Mouse (Mus musculus) heart, adult 2 months (tissue): Measurements from ENCODE around the gene Pacrg. TPM values are rescaled to one million over a fixed set of nuclear protein-coding genes. Genes with fewer than 3 reads are reported as not detected.

ENCODE experiments used
- DNase-seq, 2 experiments: peaks; one replicate each; pipeline ENCODE4 v3.0.0; 2021
- H3K27ac ChIP-seq: fragments of 200-600 bp; 2 replicates; pipeline ENCODE4 v1.8.1; 2022
- H3K27me3 ChIP-seq: fragments of 200-500 bp; 2 replicates; pipeline ENCODE4 v1.6.1; 2012; ENCODE audit warnings: mild to moderate bottlenecking, low read length, inconsistent platforms, mixed read lengths; ENCODE audit not compliant: control insufficient read depth, insufficient read depth
- H3K36me3 ChIP-seq: fragments of 200-500 bp; 2 replicates; pipeline ENCODE4 v1.6.1; 2012; ENCODE audit warnings: low read length, inconsistent platforms; ENCODE audit not compliant: control insufficient read depth, insufficient read depth
- H3K4me1 ChIP-seq: fragments of 200-500 bp; 2 replicates; pipeline ENCODE4 v1.6.1; 2011; ENCODE audit warnings: low read length; ENCODE audit not compliant: control insufficient read depth, insufficient read depth
- H3K4me3 ChIP-seq: fragments of 200-600 bp; 2 replicates; pipeline ENCODE4 v1.8.1; 2022
- H3K79me2 ChIP-seq: fragments of 200-500 bp; replicated peaks from 2 replicates; pipeline ENCODE4 v1.6.1; 2012; ENCODE audit warnings: mild to moderate bottlenecking, inconsistent platforms, low read length, moderate library complexity, mixed read lengths; ENCODE audit not compliant: control insufficient read depth, insufficient read depth
- H3K9ac ChIP-seq: fragments of 200-500 bp; 2 replicates; pipeline ENCODE4 v1.6.1; 2012; ENCODE audit warnings: low read depth, mild to moderate bottlenecking, control low read depth, inconsistent platforms, low read length, mixed read lengths
- CTCF ChIP-seq: fragments of 200-600 bp; IDR thresholded peaks from 2 replicates; pipeline ENCODE4 v1.8.1; 2022; ENCODE audit warnings: antibody characterized with exemption, mild to moderate bottlenecking, moderate library complexity
- EP300 ChIP-seq: fragments of 200-500 bp; IDR thresholded peaks from 2 replicates; pipeline ENCODE4 v1.6.1; 2011; ENCODE audit warnings: low read depth, low read length, control low read depth; ENCODE audit not compliant: insufficient read depth
- POLR2A ChIP-seq: fragments of 200-500 bp; IDR thresholded peaks from 2 replicates; pipeline ENCODE4 v1.6.1; 2011; ENCODE audit warnings: mild to moderate bottlenecking, low read depth, low read length, control low read depth; ENCODE audit not compliant: insufficient read depth
- WGBS: fragments of 180-500 bp; shearing (Covaris S2); methylation state at CpG from one replicate; pipeline ENCODE4 v1.1.7; 2018; 5-methylcytosine and 5-hydroxymethylcytosine counted together
- intact Hi-C: fragments of 180-260 bp; cut with DNase I; formaldehyde crosslinking; loops from one replicate; pipeline ENCODE4 v1.15.1; 2025
- polyA plus RNA-seq: library from polyadenylated mRNA; depleted of rRNA; stranded (reverse); fragments of >200 nt; gene quantifications from 2 replicates; pipeline ENCODE4 v1.2.3, GENCODE M21; 2012
- total RNA-seq, 2 experiments: library from RNA; stranded (reverse); gene quantifications; 2 replicates each; pipeline ENCODE4 v1.2.3; 2021

The Pacrg gene
- total and polyA plus RNA-seq, 3 experiments: 0.45 to 1.0 (median 0.89) TPM

DNA sequence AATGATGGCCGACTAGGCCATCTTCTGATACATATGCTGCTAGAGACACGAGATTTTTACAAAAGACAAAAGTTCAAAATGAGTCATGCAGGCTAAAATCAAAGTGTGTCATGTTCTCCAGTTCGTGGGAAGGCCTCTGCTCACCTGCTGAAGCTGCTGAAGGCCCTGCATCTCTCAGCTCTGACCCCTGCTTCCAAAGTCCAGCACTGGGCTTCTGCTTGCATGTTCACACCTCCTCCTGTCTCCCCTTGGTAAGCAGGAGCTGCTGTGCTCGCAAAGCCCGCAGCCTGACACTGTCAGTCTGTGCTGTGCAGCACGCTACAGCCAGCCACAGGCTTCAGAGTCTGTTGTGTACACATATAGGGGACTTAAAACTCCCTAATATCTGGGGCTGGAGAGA is 225.4 kb downstream of the Pacrg start:
- 88% methylated on average over 6 of the region's 6 CpGs for WGBS
- no peak overlapping the region for H3K27ac ChIP-seq
- DNase-seq: no peak
- no peaks in the 10 kb centered on the region for H3K27me3 ChIP-seq
- no peak overlapping the region for H3K4me3 ChIP-seq
- H3K36me3 ChIP-seq: no peaks in the 10 kb centered on the region
- H3K4me1 ChIP-seq: no peaks in the 10 kb centered on the region
- H3K9ac ChIP-seq: no peak overlapping the region
- intact Hi-C loops: no loop called here
- H3K79me2 ChIP-seq: no peaks in the 10 kb centered on the region
- no peak for TF ChIP-seq EP300
- no peak for TF ChIP-seq CTCF
- TF ChIP-seq POLR2A: no peak

- 38% methylated on average over 3 of the region's 3 CpGs for WGBS
- no peaks in the 10 kb centered on the region for H3K79me2 ChIP-seq
- no peak for DNase-seq
- H3K27ac ChIP-seq: no peak overlapping the region
- intact Hi-C loops: no loop called here
- TF ChIP-seq CTCF: no peak
- no peak for TF ChIP-seq EP300
- no peak for TF ChIP-seq POLR2A
- no peaks in the 10 kb centered on the region for H3K4me1 ChIP-seq
- H3K27me3 ChIP-seq: no peaks in the 10 kb centered on the region
- H3K9ac ChIP-seq: no peak overlapping the region
- H3K4me3 ChIP-seq: no peak overlapping the region
- no peaks in the 10 kb centered on the region for H3K36me3 ChIP-seq
Observed at GRCm38 (mm10) chr17:10611626-10612025, 228.5 kb downstream of the Pacrg start.

GRCm38 (mm10) chr17:10608146-10608545 is 232.0 kb downstream of the Pacrg start:
- intact Hi-C loops: no loop called here
- WGBS: 72% methylated on average over 4 of the region's 4 CpGs
- H3K4me3 ChIP-seq: no peak overlapping the region
- no peaks in the 10 kb centered on the region for H3K4me1 ChIP-seq
- TF ChIP-seq POLR2A: no peak
- no peaks in the 10 kb centered on the region for H3K27me3 ChIP-seq
- no peaks in the 10 kb centered on the region for H3K36me3 ChIP-seq
- no peak overlapping the region for H3K27ac ChIP-seq
- H3K9ac ChIP-seq: no peak overlapping the region
- no peaks in the 10 kb centered on the region for H3K79me2 ChIP-seq
- DNase-seq: no peak

DNA sequence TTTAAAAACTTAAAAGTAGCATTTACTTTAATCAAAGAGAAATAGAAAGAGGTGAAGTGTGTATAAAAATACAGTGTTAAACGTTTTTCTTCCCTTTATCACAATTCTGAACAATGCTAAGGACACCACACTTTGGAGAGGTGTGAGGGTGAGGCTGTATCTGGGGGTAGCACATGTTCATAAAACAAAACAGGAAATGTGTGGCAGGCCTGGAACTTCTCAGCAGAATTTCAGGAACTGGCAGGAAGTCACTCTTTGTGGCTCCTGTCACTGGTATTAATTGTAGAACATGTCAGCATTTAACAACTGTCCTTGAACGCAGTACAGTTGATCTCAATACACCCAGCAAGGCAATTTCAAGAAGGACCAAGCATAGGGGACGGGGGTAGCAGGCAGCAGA is 234.0 kb downstream of the Pacrg start:
- no peak for DNase-seq
- no peak overlapping the region for H3K9ac ChIP-seq
- intact Hi-C loops: no loop called here
- TF ChIP-seq EP300: no peak
- TF ChIP-seq POLR2A: no peak
- H3K27me3 ChIP-seq: no peaks in the 10 kb centered on the region
- no peak overlapping the region for H3K27ac ChIP-seq
- WGBS: 50% methylated on average over 3 of the region's 3 CpGs
- no peaks in the 10 kb centered on the region for H3K4me1 ChIP-seq
- H3K36me3 ChIP-seq: no peaks in the 10 kb centered on the region
- no peaks in the 10 kb centered on the region for H3K79me2 ChIP-seq
- H3K4me3 ChIP-seq: no peak overlapping the region

GRCm38 (mm10) chr17:10597741-10598140 is 242.4 kb downstream of the Pacrg start:
- Histone ChIP-seq H3K4me1 (no peaks in the 10 kb centered on the region), H3K9ac (no peak overlapping the region), H3K4me3 (no peak overlapping the region), H3K36me3 (no peaks in the 10 kb centered on the region), H3K27ac (no peak overlapping the region), H3K27me3 (no peaks in the 10 kb centered on the region), H3K79me2 (no peaks in the 10 kb centered on the region)
- TF ChIP-seq CTCF: no peak
- TF ChIP-seq POLR2A: no peak
- no peak for TF ChIP-seq EP300
- 95% methylated on average over 4 of the region's 4 CpGs for WGBS
- intact Hi-C loops: no loop called here
- DNase-seq: no peak

DNA sequence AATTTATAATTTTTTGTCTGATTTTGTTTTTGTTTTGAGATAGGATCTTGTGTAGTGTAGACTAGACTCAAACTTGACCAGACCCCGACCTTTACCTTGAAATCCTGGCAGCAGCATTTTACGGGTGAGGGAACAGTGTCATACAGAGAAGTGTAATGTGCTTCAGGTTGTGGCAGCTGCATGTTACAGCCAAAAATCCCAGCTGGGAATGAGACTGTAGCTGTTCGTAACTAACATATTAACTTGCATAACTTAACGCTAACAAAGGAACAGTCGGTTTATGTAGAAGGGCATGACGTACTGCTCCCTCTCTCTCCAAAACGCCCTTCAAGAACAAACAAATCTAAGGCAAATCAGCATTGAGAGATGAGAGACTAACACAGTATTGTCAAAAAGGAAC is 250.5 kb downstream of the Pacrg start:
- no peak for DNase-seq
- no peaks in the 10 kb centered on the region for H3K79me2 ChIP-seq
- H3K4me3 ChIP-seq: no peak overlapping the region
- 62% methylated on average over 7 of the region's 7 CpGs for WGBS
- H3K36me3 ChIP-seq: no peaks in the 10 kb centered on the region
- no peak overlapping the region for H3K9ac ChIP-seq
- no peaks in the 10 kb centered on the region for H3K27me3 ChIP-seq
- TF ChIP-seq EP300 (no peak), POLR2A (no peak)
- H3K4me1 ChIP-seq: no peaks in the 10 kb centered on the region
- H3K27ac ChIP-seq: no peak overlapping the region
- intact Hi-C loops: no loop called here

DNA sequence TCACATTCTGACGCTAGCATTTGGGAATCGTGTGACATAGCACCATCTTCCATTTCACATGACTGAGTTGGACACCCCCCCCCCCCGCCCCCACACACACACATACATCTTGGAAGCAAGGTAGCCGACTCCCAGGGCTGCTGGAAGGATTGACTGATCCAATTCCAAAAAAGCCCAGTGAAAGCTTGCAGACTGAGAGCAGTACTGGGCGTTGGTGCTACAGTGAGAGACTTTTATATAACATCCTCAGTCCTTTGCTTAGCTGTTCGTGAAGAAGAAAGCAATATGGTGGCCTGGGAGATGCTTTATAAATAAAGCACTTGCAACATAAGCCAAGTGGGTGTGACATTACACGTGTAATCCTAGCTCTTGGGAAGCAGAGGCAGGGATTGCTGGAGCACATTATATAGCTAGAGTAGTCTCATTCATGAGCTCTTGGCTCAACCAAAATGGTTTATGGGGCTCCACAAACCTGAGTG is 251.2 kb downstream of the Pacrg start:
- 82% methylated on average over 7 of the region's 7 CpGs for WGBS
- intact Hi-C loops: no loop called here
- Histone ChIP-seq H3K9ac (no peak overlapping the region), H3K27me3 (no peaks in the 10 kb centered on the region), H3K36me3 (no peaks in the 10 kb centered on the region), H3K79me2 (no peaks in the 10 kb centered on the region), H3K4me3 (no peak overlapping the region), H3K4me1 (no peaks in the 10 kb centered on the region), H3K27ac (no peak overlapping the region)
- no peak for TF ChIP-seq EP300
- no peak for TF ChIP-seq CTCF
- TF ChIP-seq POLR2A: no peak
- DNase-seq: no peak
